Mouse (Mus musculus): Measurements from ENCODE around the gene Ovol1. TPM values are rescaled to one million over a fixed set of nuclear protein-coding genes. Genes with fewer than 3 reads are reported as not detected.

Gene Ovol1
- polyA plus RNA-seq, 1 experiment from 2014 or later = not detected

GRCm38 (mm10) chr19:5567534-5568469, 7.4 kb upstream of the Ovol1 start, which contains the start of gene Ap5b1:
TSS of gene Ap5b1 (plus strand) at chr19:5568025.
- Histone ChIP-seq H3K27me3 (ENCODE audit: control insufficient read depth, insufficient read depth, low read length) (peaks cover 31% of the 10 kb centered on the region), H3K9ac (ENCODE audit: low read length) (peak within 1 kb of the TSS; percentile 74), H3K4me2 (ENCODE audit: low read length) (peak within 1 kb of the TSS; percentile 98), H3K27ac (replicated peaks in 1 of 2; ENCODE audit: control insufficient read depth in 1 of 2, insufficient read depth in 1 of 2, low read depth in 2 of 2, low read length in 2 of 2) (peak within 1 kb of the TSS; percentile 78 to 82), H3K9me3 (ENCODE audit: control insufficient read depth, low read length) (no peaks in the 10 kb centered on the region), H3K36me3 (ENCODE audit: control insufficient read depth, insufficient read depth, low read length) (peaks cover 18% of the 10 kb centered on the region), H3K4me1 (ENCODE audit: control insufficient read depth in 2 of 2, insufficient read depth in 2 of 2, low read length in 2 of 2) (peaks cover 5 to 17% of the 10 kb centered on the region in 2 experiments; a peak in 3 of 4 replicates), H3K4me3 (ENCODE audit: control insufficient read depth in 1 of 2, insufficient read depth in 1 of 2, low read depth in 1 of 2, low read length in 2 of 2) (peak within 1 kb of the TSS; percentile 68 to 87)
- ATAC-seq (ENCODE audit: insufficient number of reproducible peaks, insufficient read depth, low FRiP score, low read depth) = peak; percentile 77
- WGBS = 1% methylated on average over 79 of the region's 102 CpGs

- H3K9ac ChIP-seq (ENCODE audit: low read length) = peak overlapping the region; percentile 74
- H3K4me1 ChIP-seq (ENCODE audit: control insufficient read depth in 2 of 2, insufficient read depth in 2 of 2, low read length in 2 of 2) = peaks cover 5 to 17% of the 10 kb centered on the region in 2 experiments; a peak in 3 of 4 replicates
- 2% methylated on average over 26 of the region's 26 CpGs for WGBS
- H3K4me2 ChIP-seq (ENCODE audit: low read length) = peak overlapping the region; percentile 98
- peaks cover 38% of the 10 kb centered on the region for H3K27me3 ChIP-seq (ENCODE audit: control insufficient read depth, insufficient read depth, low read length)
- H3K4me3 ChIP-seq (ENCODE audit: control insufficient read depth in 1 of 2, insufficient read depth in 1 of 2, low read depth in 1 of 2, low read length in 2 of 2) = peak overlapping the region; percentile 68 to 87
- H3K9me3 ChIP-seq (ENCODE audit: control insufficient read depth, low read length) = no peaks in the 10 kb centered on the region
- peaks cover 18% of the 10 kb centered on the region for H3K36me3 ChIP-seq (ENCODE audit: control insufficient read depth, insufficient read depth, low read length)
- ATAC-seq (ENCODE audit: insufficient number of reproducible peaks, insufficient read depth, low FRiP score, low read depth) = peak; percentile 15; the same call in 1 of the 2 replicates
- H3K27ac ChIP-seq (replicated peaks in 1 of 2; ENCODE audit: control insufficient read depth in 1 of 2, insufficient read depth in 1 of 2, low read depth in 2 of 2, low read length in 2 of 2) = peak overlapping the region; percentile 36 to 82; a peak in 2 of 4 replicates
These were observed 6.7 kb upstream of the Ovol1 start for GRCm38 (mm10) chr19:5567180-5567533.

GRCm38 (mm10) chr19:5566316-5566715, 5.9 kb upstream of the Ovol1 start:
- Histone ChIP-seq H3K4me1 (ENCODE audit: control insufficient read depth in 2 of 2, insufficient read depth in 2 of 2, low read length in 2 of 2) (peaks cover 5 to 17% of the 10 kb centered on the region in 2 experiments; a peak in 3 of 4 replicates), H3K4me2 (ENCODE audit: low read length) (peak overlapping the region; percentile 98; the same call in 1 of the 2 replicates), H3K4me3 (ENCODE audit: control insufficient read depth in 1 of 2, insufficient read depth in 1 of 2, low read depth in 1 of 2, low read length in 2 of 2) (no peak overlapping the region), H3K27me3 (ENCODE audit: control insufficient read depth, insufficient read depth, low read length) (peaks cover 46% of the 10 kb centered on the region), H3K36me3 (ENCODE audit: control insufficient read depth, insufficient read depth, low read length) (peaks cover 18% of the 10 kb centered on the region), H3K9me3 (ENCODE audit: control insufficient read depth, low read length) (no peaks in the 10 kb centered on the region), H3K27ac (replicated peaks in 1 of 2; ENCODE audit: control insufficient read depth in 1 of 2, insufficient read depth in 1 of 2, low read depth in 2 of 2, low read length in 2 of 2) (no peak overlapping the region), H3K9ac (ENCODE audit: low read length) (no peak overlapping the region)
- no peak for ATAC-seq (ENCODE audit: insufficient number of reproducible peaks, insufficient read depth, low FRiP score, low read depth)
- 58% methylated on average over 5 of the region's 5 CpGs for WGBS

GRCm38 (mm10) chr19:5562776-5563175, 2.3 kb upstream of the Ovol1 start:
- H3K27me3 ChIP-seq (ENCODE audit: control insufficient read depth, insufficient read depth, low read length) = peaks cover 80% of the 10 kb centered on the region
- WGBS = 84% methylated on average over 10 of the region's 10 CpGs

GRCm38 (mm10) chr19:5561886-5562285, 1.4 kb upstream of the Ovol1 start:
- H3K4me2 ChIP-seq (ENCODE audit: low read length) = no peak overlapping the region
- 43% methylated on average over 3 of the region's 3 CpGs for WGBS
- peaks cover 6 to 20% of the 10 kb centered on the region in 2 experiments for H3K4me1 ChIP-seq (ENCODE audit: control insufficient read depth in 2 of 2, insufficient read depth in 2 of 2, low read length in 2 of 2)
- no peaks in the 10 kb centered on the region for H3K36me3 ChIP-seq (ENCODE audit: control insufficient read depth, insufficient read depth, low read length)
- peaks cover 86% of the 10 kb centered on the region for H3K27me3 ChIP-seq (ENCODE audit: control insufficient read depth, insufficient read depth, low read length)
- H3K9me3 ChIP-seq (ENCODE audit: control insufficient read depth, low read length) = no peaks in the 10 kb centered on the region
- H3K27ac ChIP-seq (replicated peaks in 1 of 2; ENCODE audit: control insufficient read depth in 1 of 2, insufficient read depth in 1 of 2, low read depth in 2 of 2, low read length in 2 of 2) = no peak overlapping the region
- no peak for ATAC-seq (ENCODE audit: insufficient number of reproducible peaks, insufficient read depth, low FRiP score, low read depth)
- no peak overlapping the region for H3K4me3 ChIP-seq (ENCODE audit: control insufficient read depth in 1 of 2, insufficient read depth in 1 of 2, low read depth in 1 of 2, low read length in 2 of 2)
- H3K9ac ChIP-seq (ENCODE audit: low read length) = no peak overlapping the region

More at GRCm38 (mm10) chr19:5562776-5563175, 2.3 kb upstream of the Ovol1 start:
- no peaks in the 10 kb centered on the region for H3K36me3 ChIP-seq (ENCODE audit: control insufficient read depth, insufficient read depth, low read length)
- no peaks in the 10 kb centered on the region for H3K9me3 ChIP-seq (ENCODE audit: control insufficient read depth, low read length)
- H3K4me2 ChIP-seq (ENCODE audit: low read length) = no peak overlapping the region
- H3K27ac ChIP-seq (replicated peaks in 1 of 2; ENCODE audit: control insufficient read depth in 1 of 2, insufficient read depth in 1 of 2, low read depth in 2 of 2, low read length in 2 of 2) = no peak overlapping the region
- H3K4me3 ChIP-seq (ENCODE audit: control insufficient read depth in 1 of 2, insufficient read depth in 1 of 2, low read depth in 1 of 2, low read length in 2 of 2) = no peak overlapping the region
- H3K9ac ChIP-seq (ENCODE audit: low read length) = no peak overlapping the region
- peaks cover 6 to 23% of the 10 kb centered on the region in 2 experiments for H3K4me1 ChIP-seq (ENCODE audit: control insufficient read depth in 2 of 2, insufficient read depth in 2 of 2, low read length in 2 of 2)
- ATAC-seq (ENCODE audit: insufficient number of reproducible peaks, insufficient read depth, low FRiP score, low read depth) = no peak

GRCm38 (mm10) chr19:5561252-5561790, 875 bp upstream of the Ovol1 start:
- Histone ChIP-seq H3K27me3 (ENCODE audit: control insufficient read depth, insufficient read depth, low read length) (peaks cover 89% of the 10 kb centered on the region), H3K4me2 (ENCODE audit: low read length) (peak overlapping the region; percentile 75), H3K4me1 (ENCODE audit: control insufficient read depth in 2 of 2, insufficient read depth in 2 of 2, low read length in 2 of 2) (peaks cover 6 to 16% of the 10 kb centered on the region in 2 experiments), H3K4me3 (ENCODE audit: control insufficient read depth in 1 of 2, insufficient read depth in 1 of 2, low read depth in 1 of 2, low read length in 2 of 2) (0 out of 4 replicates have a peak overlapping the region, but pooled peaks of 1 of the 2 experiments have one; percentile 49), H3K27ac (replicated peaks in 1 of 2; ENCODE audit: control insufficient read depth in 1 of 2, insufficient read depth in 1 of 2, low read depth in 2 of 2, low read length in 2 of 2) (no peak overlapping the region), H3K36me3 (ENCODE audit: control insufficient read depth, insufficient read depth, low read length) (no peaks in the 10 kb centered on the region), H3K9me3 (ENCODE audit: control insufficient read depth, low read length) (no peaks in the 10 kb centered on the region), H3K9ac (ENCODE audit: low read length) (no peak overlapping the region)
- no peak for ATAC-seq (ENCODE audit: insufficient number of reproducible peaks, insufficient read depth, low FRiP score, low read depth)
- WGBS = 13% methylated on average over 10 of the region's 10 CpGs

GRCm38 (mm10) chr19:5559631-5560456, 602 bp downstream of the Ovol1 start:
- no peak for ATAC-seq (ENCODE audit: insufficient number of reproducible peaks, insufficient read depth, low FRiP score, low read depth)
- under 1% methylated on average over 69 of the region's 69 CpGs for WGBS
- Histone ChIP-seq H3K4me2 (ENCODE audit: low read length) (peak overlapping the region; percentile 75), H3K27ac (replicated peaks in 1 of 2; ENCODE audit: control insufficient read depth in 1 of 2, insufficient read depth in 1 of 2, low read depth in 2 of 2, low read length in 2 of 2) (no peak overlapping the region), H3K36me3 (ENCODE audit: control insufficient read depth, insufficient read depth, low read length) (no peaks in the 10 kb centered on the region), H3K4me1 (ENCODE audit: control insufficient read depth in 2 of 2, insufficient read depth in 2 of 2, low read length in 2 of 2) (peaks cover 6 to 16% of the 10 kb centered on the region in 2 experiments), H3K9ac (ENCODE audit: low read length) (peak overlapping the region; percentile 21), H3K9me3 (ENCODE audit: control insufficient read depth, low read length) (no peaks in the 10 kb centered on the region), H3K27me3 (ENCODE audit: control insufficient read depth, insufficient read depth, low read length) (peaks cover 88% of the 10 kb centered on the region), H3K4me3 (ENCODE audit: control insufficient read depth in 1 of 2, insufficient read depth in 1 of 2, low read depth in 1 of 2, low read length in 2 of 2) (peak overlapping the region; percentile 32 to 49)

Measured in heart, embryonic 14.5 days (tissue).